Mouse (Mus musculus) layer of hippocampus, adult 8-10 months (tissue): ENCODE results near the gene Amer1. TPM values are rescaled to one million over a fixed set of nuclear protein-coding genes. Genes with fewer than 3 reads are reported as not detected.

Source experiments
- DNase-seq, 2 experiments: peaks; one replicate each; pipeline ENCODE4 v3.0.0; 2022; ENCODE audit warnings: low spot score in 2 of 2
- total RNA-seq, 4 experiments: library from RNA; stranded (reverse); gene quantifications; 2 replicates each; pipeline ENCODE4 v1.2.4; 2022

The Amer1 gene
- 1 to 10 TPM; 5.6 to 6.1 (median 5.9) TPM for total RNA-seq

DNA sequence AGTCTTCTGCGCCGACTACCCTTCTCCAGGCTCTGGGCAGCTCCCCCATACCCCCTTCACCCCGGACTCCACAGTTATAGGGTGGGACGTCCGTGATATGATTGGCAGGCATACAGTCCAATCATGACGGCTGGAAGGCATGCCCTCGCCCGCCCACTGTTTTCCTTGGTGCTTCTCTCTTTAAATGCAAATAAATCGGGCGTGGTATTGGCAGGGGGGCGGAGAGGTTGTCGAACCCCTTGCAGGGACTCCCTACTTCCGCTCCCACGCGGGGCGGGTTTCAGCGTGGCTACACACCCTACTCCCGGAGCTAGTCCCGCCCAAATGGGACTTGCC is at the start of gene Amer1:
Gene Amer1 (minus strand): TSS at position 97 of the 336 bp plus-strand sequence.
- peak; percentile 90 to 92 for DNase-seq

DNA sequence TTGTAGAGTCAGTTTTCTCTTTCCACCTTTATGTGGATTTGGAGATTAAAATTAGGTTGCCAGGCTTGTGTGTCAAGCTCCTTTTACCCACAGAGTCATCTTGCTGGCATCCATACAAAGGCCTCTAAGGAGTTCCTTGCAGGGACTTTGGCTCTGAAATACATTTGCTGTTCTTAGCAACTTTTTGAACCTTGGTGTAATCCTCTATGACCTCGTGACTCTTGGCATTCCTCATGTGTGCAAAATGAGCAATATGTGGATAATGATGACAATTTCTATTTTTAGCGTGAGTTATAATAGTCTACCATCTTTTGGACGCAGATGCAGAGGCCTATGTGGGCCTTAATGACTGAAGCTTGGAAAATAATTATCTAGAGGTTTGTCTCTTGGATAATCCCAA is 12.5 kb upstream of the Amer1 start:
- DNase-seq: no peak

DNA sequence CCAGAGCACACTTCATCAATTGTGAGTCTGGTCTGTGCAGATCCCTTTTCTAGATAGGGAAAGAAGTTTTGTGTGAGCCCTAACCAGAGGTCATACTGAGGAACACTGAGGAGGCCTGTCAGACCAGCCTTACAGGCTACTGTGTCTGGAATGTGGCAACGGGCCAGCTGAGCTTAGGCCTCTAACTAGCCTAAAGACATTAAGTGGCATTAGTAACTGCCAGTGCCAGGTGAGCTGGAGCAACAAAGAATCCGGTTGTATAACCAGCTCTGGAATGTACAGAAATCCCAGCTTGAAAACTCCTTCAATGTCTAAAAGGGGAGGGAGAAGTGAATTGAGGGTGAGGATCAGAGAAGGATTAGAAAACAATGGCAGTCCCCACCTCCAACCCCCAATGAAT is 1.2 kb upstream of the Amer1 start:
- DNase-seq: no peak

DNA sequence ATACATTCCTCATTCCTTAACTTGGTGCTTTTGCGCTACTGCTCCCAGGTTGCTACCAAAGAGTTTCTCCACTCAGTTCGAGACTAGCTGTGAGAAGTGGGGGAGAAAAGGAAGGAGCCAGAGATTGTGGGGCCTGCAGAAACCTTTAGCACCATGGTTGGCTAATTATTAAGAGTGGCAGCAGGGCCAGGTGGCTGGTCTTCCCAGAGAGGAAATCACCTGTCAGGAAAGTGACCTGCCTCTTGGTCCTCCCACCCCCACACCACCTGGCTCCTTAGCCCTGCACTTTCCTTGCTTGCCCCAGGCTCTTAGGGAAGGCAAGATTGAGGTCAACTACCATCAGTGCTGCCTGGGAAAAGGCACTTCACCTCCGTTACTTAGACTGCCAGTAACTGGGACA is 469 bp upstream of the Amer1 start:
- DNase-seq: no peak

DNA sequence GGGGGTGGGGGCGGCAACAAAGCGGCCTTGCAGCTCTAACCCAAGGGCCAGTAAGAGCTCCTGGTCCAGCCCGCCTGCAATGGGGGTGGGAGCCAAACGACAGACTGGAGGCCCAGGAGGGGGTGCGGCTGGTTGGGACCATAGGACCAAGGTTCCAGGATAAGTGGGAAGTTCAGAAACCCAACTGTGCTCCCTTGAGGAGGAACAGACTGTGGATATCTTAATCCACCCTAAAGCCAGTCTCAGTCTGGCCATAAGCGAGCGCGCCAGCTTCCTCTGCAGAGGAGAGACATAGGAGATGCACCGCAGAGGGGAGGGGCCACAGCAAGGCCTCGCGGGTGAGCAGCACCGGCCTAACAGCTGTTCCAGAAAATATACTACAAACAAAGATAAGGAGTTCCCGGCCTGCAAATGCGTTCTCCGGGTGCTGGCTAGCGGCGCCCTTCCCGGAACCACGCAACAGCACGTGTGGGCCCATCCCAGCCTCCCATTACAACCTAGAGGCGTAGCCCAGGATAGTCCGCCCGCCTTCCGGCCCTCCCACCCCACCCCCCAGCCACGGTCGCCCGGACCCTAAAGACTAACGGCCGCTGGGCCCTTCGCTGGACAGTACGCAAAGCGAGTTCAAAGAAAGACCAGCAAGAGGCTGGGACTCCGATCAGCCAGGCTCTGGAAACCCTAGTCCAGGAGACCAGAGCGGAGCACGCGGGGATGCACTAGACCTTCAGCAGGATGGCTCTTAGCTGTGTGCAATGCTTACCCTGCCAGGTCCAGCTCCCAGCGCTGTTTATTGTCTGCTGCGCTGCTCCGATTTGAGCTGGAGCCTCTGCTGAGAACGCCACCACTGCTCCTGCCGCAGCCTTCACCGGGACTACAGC is 535 bp downstream of the Amer1 start:
- DNase-seq: peak; percentile 8 to 12

DNA sequence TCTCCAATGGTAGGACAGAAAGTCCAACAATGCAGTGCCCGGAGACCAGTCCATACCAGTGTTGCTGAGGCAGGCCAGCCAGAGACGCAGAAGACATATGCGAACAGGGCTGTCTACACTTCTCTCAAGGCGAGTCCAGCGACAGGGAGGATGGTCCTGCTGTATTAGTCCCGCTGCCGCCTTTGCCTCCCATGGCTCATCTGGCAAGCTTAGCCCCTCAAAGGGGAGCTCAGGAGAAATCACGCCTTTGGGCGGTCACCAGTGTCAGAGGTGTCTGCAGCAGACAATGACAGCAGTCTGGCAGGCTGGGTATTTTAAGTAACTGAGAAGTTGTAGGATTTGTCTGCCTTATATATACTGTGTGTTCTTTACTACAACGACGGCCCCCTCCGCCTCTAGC is 1.3 kb downstream of the Amer1 start:
- no peak for DNase-seq

DNA sequence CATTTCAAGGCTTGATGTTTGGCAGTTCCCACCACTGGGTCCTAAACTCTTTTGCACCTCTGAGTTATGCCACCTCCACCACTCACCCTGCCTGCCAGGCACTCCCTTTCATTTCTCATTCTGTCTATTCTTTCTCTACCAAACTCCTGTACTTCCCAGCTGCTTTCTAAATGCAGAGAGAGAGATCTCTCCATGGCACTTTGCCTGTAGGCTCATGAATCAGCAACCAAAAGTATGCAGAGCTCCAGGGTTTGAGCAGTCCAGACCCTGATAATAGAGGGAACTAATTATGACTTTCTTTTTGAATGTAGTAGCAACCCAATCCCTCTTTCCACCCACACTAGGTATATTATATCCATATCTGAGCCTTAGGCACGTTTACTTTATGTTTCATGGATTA is 2.4 kb downstream of the Amer1 start:
- no peak for DNase-seq

DNA sequence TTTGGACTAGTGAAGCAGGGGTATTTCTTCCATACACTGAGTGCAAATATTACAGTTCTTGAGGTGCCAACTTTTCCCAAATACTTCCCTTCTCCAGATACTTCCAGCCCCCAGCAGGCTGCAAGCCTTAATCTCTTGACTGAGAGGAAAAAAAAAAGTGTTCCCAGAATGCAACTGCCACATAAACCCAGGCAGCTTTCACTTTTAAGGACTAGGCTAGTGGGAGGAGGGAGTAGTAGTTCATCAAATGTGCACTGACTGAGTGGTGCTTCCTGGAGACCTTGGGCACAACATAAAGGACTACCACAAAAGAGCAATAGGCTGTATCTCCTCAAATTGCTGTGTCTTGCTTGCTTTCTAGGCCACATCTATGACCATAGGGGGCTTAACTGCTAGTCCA is 3.4 kb downstream of the Amer1 start:
- no peak for DNase-seq

DNA sequence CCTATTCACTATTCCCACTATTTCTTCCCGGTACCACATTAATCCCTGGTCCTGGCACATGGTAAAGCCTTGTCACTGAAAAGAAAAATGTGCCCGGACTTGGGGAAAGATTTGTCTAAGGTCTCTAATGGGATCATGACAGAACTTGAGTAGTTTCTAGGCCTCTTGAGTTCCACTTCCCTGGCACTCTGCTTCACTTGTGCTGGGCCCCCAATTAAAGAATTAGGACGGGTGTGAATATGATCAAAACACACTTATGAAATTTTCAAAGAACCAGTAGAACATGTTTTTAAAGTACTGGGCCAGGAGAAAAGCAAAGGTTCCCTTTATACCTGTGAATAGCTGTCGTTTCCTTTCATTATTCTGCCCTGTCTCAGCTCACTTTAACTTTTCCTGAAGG is 6.2 kb downstream of the Amer1 start:
- DNase-seq: no peak

DNA sequence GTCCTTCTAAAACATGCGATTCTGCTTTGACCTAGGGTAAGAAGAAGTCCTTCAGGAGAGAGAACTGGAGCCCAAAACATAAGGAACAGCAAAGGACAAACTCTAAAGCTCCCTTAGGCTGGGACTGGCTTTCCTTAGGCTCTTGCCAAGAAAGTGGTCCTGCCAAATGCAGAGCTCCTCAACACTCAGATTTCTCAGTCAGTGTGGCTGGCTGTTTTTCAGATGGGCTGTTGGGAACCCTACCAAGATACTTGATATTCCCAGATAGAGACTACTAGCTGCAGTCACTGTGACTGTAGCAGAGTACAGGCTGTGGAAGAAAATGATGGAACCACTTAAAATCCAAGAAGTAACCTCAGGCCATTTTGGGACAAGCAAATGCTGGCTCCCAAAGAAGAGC is 7.4 kb downstream of the Amer1 start:
- no peak for DNase-seq

DNA sequence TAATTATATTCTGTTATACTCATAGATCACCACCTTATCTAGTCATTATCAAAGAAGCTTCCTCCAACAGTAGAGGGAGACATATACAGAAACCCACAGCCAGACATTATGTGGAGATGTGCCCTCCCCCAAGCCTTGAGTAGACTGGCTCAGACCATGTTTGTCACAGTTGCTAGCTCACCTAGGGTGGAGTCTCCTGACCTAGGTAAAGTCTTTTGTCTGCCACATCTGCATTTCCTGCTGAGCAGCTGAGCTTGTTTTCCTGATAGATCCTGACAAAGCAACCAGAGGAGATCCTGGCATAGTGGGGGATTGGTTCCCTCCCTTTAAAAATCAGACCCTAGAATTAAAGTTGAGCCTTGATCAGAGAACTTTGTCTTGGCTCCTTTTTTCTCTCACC is 71.6 kb downstream of the Amer1 start:
- no peak for DNase-seq

Other genes starting within 250 kb of the Amer1 start
- gene Arhgef9, start 248.0 kb downstream of the Amer1 start, total RNA-seq: 100 to 1,000 TPM; 260 to 274 (median 269) TPM
- not detected for gene Asb12, start 113.1 kb upstream of the Amer1 start, total RNA-seq
- not detected for gene Pfn5, start 113.2 kb upstream of the Amer1 start, total RNA-seq
- gene Zc4h2, start 213.6 kb upstream of the Amer1 start, total RNA-seq: 10 to 100 TPM; 17.1 to 21.0 (median 18.0) TPM